Mouse (Mus musculus): ENCODE measurements around the gene Clstn1.
A peak's percentile ranks its signal among the peaks of the same experiment; 100 is the strongest.

Clstn1 gene

GRCm38 (mm10) chr4:149637942-149638341 lies 51.7 kb downstream of the Clstn1 start:
- DNase-seq = no peak

- no peak for DNase-seq
These were observed 54.6 kb downstream of the Clstn1 start for GRCm38 (mm10) chr4:149640831-149641230.

GRCm38 (mm10) chr4:149641400-149641799 lies 55.1 kb downstream of the Clstn1 start:
- DNase-seq = no peak

GRCm38 (mm10) chr4:149641956-149642355 lies 55.7 kb downstream of the Clstn1 start:
- DNase-seq = no peak

GRCm38 (mm10) chr4:149645761-149646160 lies 59.5 kb downstream of the Clstn1 start:
- no peak for DNase-seq

GRCm38 (mm10) chr4:149648031-149648805 lies 62.0 kb downstream of the Clstn1 start:
- no peak for DNase-seq

- peak; percentile 84 for DNase-seq
These were observed 64.4 kb downstream of the Clstn1 start for GRCm38 (mm10) chr4:149650493-149651193.

- DNase-seq = peak; percentile 39
These were observed 68.0 kb downstream of the Clstn1 start for GRCm38 (mm10) chr4:149654232-149654631.

- peak; percentile 17 for DNase-seq
These were observed 71.7 kb downstream of the Clstn1 start for GRCm38 (mm10) chr4:149657858-149658416.

- DNase-seq = no peak
These were observed 73.3 kb downstream of the Clstn1 start for GRCm38 (mm10) chr4:149659495-149660116.

- DNase-seq = no peak
These were observed 74.3 kb downstream of the Clstn1 start for GRCm38 (mm10) chr4:149660598-149660997.

- DNase-seq = no peak
These were observed 75.8 kb downstream of the Clstn1 start for GRCm38 (mm10) chr4:149661967-149662589.

- no peak for DNase-seq
These were observed 77.7 kb downstream of the Clstn1 start for GRCm38 (mm10) chr4:149663849-149664503.

- no peak for DNase-seq
These were observed 78.9 kb downstream of the Clstn1 start for GRCm38 (mm10) chr4:149665016-149665691.

GRCm38 (mm10) chr4:149665692-149666090 lies 79.4 kb downstream of the Clstn1 start:
- no peak for DNase-seq

GRCm38 (mm10) chr4:149671175-149671574 lies 84.9 kb downstream of the Clstn1 start:
- DNase-seq = no peak

- no peak for DNase-seq
These were observed 86.5 kb downstream of the Clstn1 start for GRCm38 (mm10) chr4:149672747-149673146.

- DNase-seq = no peak
These were observed 88.6 kb downstream of the Clstn1 start for GRCm38 (mm10) chr4:149674814-149675377.

GRCm38 (mm10) chr4:149675378-149676261 lies 89.4 kb downstream of the Clstn1 start:
- DNase-seq = peak; percentile 56

- DNase-seq = peak; percentile 12
These were observed 91.7 kb downstream of the Clstn1 start for GRCm38 (mm10) chr4:149678006-149678405.
